Mouse (Mus musculus) right cerebral cortex, postnatal 36 days (tissue): ENCODE results near the gene Ahdc1.

ENCODE experiments used
- DNase-seq, 2 experiments: peaks; one replicate each; pipeline ENCODE4 v3.0.0; 2022; ENCODE audit warnings: low spot score in 2 of 2, mixed read lengths in 1 of 2

Gene Ahdc1

DNA sequence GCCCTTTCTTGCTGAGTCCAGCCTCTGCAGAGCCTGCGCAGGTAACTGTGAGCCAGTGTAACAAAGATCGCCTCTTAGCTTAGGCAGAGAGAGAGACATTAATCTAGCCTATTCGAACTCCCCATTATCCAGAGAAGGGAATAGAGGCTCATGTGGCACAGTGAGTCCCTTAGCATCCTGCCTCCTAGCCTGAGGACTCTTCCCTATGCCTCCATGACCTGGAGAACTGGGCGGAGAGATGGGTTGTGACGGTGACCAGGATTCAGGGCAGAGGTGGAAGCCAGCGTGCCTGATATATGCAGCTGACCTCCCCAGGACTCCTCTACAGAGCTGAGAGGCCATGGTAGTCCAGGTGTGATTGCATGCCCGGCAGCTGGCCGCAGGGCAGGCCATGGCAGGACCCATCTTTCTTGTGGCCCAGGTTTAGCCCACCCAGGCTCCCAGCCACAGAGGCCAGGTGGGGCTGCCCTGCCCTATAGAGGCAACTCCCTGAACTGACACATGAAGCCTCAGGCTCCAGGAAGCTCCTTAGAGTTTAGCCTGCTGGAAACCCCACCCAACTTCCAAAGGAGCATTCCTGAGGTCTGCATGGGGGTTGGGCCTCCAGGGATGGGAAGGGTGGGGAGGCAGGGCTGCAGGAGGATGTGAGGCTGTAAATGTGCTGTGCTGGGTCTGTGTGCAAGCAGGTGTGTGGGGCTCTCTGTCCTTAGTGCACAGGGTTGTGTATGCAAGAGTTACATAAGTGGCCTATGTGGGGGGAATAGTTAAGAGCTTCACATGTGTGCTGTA is 44.3 kb downstream of the Ahdc1 start:
- no peak for DNase-seq

- no peak for DNase-seq
Measured at GRCm38 (mm10) chr4:133056069-133056890, 45.2 kb downstream of the Ahdc1 start.

GRCm38 (mm10) chr4:133057389-133058122 is 46.5 kb downstream of the Ahdc1 start:
- DNase-seq: no peak

DNA sequence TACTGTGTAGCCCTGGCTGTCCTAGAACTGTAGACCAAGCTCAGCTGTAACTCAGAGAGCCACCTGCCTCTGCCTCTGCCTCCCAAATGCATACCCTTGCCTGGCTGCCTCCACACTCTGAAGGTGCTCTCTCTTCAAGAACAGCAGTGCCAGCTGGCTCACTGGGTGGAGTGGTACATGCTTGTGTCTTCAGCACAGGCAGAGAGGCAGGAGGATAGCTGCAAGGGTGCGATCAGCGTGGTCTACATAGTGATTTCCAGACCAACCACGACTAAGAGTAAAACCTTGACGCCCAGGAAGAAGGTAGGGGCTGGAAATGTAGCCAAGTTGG is 47.0 kb downstream of the Ahdc1 start:
- no peak for DNase-seq

DNA sequence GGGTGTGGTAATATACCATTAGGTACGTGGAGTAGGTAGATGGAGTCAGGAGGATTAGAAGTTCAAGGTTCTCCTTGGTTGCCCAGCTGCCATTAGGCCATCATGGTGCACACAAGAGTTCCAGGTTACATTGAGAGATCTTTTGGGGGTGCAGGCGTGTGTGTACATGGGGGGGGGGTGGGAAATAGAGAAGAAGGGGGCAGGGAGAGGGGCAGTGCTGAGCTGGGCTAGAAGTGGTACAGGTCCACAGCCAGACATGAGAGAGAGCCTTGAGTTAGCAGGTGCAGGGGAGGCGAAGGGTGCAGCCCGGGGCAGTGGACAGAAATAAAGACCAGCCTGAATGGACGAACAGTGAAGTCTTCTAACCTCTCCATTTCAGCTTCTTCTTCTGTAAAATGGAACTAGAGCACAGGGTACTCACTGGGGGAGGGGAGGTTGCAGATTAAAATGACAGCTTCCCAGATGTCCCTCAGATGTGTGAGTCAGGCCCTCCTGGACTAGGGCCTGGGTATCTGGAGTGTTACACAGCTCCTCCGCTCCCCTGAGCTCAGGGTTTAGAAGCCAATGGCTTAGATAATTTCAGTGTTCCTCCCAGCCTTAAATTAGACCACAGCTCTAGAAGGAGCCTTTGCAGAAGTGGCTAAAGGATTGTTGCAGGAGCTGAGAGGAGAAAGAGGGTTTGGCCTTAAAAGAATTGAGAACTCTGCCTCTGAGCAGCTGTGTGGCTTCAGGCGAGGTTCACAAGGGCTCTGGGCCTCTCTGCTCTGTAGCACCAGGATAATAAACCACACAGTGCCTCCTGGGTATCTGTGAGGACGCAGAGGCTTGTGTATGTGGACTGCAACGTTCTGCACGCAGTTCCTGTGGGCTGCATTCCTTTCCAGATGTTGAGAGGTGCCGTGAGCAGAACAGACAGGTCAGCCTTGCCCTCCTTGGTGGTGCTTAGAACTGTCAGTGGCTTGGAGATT is 47.7 kb downstream of the Ahdc1 start:
- no peak for DNase-seq

GRCm38 (mm10) chr4:133060702-133061101 is 49.6 kb downstream of the Ahdc1 start:
- DNase-seq: no peak

DNA sequence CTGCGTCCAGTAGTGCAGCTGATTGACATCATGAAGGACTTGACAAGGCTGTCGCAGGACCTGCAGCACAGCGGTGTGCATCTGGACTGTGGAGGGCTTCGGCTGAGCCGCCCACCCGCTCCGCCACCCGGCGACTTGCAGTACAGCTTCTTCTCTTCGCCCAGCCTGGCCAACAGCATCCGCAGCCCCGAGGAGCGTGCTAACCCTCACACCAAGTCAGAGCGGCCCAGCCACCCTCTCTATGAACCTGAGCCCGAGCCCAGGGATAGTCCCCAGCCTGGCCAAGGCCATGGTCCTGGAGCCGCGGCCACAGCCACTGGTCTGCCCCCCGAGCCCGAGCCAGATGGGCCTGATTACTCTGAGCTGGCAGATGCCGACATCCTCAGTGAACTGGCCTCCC is 50.7 kb downstream of the Ahdc1 start:
- no peak for DNase-seq

- no peak for DNase-seq
Measured at GRCm38 (mm10) chr4:133062286-133062685, 51.2 kb downstream of the Ahdc1 start.

- DNase-seq: no peak
Measured at GRCm38 (mm10) chr4:133063203-133063602, 52.1 kb downstream of the Ahdc1 start.

DNA sequence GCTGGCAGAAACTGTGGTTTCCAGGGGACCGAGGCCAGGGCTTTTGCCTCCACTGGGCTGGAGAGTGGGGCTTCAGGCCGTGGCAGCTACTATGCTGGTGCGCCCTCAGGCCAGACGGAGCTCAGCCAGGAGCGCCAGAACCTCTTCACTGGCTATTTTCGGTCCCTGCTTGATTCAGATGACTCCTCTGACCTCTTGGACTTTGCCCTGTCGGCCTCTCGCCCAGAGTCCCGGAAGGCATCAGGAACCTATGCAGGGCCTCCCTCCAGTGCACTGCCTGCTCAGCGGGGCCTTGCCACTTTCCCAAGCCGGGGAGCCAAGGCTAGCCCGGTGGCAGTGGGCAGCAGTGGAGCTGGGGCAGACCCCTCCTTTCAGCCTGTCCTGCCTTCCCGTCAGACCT is 52.7 kb downstream of the Ahdc1 start:
- DNase-seq: no peak

DNA sequence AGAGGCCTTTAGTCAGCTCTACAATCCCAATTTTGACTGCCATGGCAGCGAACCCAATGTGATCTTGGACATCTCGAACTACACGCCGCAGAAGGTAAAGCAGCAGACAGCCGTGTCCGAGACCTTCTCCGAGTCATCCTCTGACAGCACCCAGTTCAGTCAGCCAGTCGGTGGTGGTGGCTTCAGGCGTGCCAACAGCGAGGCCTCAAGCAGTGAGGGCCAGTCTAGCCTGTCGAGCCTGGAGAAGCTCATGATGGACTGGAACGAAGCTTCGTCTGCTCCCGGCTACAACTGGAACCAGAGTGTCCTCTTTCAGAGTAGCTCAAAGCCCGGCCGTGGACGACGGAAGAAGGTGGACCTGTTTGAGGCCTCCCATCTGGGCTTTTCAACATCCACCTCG is 53.7 kb downstream of the Ahdc1 start:
- DNase-seq: no peak

DNA sequence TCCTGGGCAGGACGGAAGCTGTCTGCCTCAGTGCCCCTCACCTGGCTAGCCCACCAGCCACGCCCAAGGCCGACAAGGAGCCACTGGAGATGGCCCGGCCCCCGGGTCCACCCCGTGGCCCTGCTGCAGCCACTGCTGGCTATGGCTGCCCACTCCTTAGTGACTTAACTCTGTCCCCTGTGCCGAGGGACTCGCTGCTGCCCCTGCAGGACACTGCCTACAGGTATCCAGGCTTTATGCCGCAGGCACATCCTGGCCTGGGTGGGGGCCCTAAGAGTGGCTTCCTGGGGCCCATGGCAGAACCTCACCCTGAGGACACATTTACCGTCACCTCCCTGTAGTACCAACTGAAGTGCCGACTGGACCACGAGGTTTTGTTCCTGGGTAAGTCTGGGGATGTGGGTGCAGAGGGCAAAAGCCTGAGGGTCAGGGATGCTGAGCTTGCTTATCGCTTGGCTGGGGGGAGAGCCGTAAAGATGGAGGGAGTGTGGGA is 54.9 kb downstream of the Ahdc1 start:
- DNase-seq: no peak

DNA sequence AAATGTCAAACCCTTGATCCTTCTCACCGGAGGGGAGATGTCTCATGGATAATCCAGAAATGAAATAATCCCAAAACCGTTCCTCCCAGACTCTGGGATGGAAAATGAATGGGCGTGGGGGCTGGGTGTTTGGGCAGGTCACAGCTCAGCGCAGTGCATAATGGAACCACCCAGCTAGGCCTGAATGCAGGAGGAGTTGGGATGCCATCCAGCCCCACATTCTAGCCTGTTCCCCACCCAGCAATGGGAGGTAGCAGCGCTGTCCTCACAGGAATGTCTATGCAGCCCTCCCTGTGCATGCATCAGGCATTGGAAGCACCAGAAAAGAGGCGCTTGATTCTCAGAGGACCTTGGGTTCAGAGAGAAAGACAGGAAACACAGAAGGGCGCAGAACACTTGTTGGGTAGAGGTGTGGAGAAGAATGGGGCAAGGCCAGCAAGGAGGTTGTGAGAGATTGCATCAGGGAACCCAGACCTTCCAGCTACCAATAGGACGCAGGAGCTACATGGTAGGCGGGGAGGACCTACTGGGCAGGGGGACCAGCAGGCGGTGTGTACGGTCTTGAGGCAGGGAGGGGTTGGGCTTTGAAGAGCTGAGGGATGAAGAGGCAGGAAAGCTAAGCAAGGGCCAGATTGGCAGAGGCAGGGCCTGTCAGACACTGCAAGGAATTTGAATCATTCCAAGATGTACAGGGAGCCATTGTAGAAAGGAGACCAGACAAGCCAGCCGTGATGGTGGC is 57.5 kb downstream of the Ahdc1 start:
- DNase-seq: no peak

DNA sequence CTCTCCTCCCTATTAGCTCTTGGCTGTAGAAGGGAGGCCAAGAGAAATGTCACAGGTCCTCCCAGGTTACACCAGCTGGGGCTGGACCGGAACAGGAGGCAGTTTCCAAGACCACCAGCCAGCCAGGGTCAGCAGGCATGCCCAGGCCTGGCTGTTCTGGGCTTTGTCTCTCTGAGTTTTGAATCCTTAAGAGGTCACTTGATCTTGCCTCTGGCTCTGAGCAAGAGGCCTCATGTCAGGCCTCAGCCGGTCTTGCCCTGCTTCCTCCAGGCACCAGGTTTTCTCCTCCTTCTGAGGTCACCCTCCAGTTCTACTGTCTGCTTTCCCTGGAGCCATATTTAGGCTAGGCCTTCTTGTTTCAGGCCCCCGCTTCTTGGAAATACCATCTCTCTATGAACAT is 59.3 kb downstream of the Ahdc1 start:
- DNase-seq: no peak

- no peak for DNase-seq
Measured at GRCm38 (mm10) chr4:133070821-133071372, 59.8 kb downstream of the Ahdc1 start.

DNA sequence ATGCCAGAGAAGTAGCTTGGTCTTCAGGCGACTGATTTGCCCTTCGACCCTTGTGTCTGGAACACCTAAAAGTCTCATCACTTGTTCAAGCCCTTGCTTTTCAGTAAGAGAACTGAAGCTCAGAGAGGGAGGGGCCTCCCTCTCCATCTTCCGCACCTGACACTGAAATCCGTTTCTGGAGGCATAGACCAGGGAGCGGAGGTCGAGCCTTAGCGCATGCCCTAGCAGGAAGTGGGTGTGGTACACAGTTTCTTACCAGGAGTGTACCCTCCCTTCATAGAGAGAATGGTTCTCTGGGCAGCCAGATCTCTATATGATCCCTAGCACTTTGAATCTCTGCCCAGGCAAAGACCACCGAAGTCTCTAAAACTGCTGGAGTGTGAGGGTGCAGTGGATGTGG is 62.1 kb downstream of the Ahdc1 start:
- no peak for DNase-seq

GRCm38 (mm10) chr4:133074070-133074819 is 63.2 kb downstream of the Ahdc1 start:
- DNase-seq: no peak

- no peak for DNase-seq
Measured at GRCm38 (mm10) chr4:133074894-133075572, 64.0 kb downstream of the Ahdc1 start.

GRCm38 (mm10) chr4:133078947-133079346 is 67.9 kb downstream of the Ahdc1 start:
- DNase-seq: no peak
